Mouse (Mus musculus) erythroblast, embryonic 14.5 days (primary cell): ENCODE results near the gene Nacc2.

Experiments used
- GATA1 ChIP-seq: IDR thresholded peaks from 2 replicates; pipeline ENCODE4 v1.6.1; 2012; ENCODE audit warnings: low read length, inconsistent platforms, mixed read lengths
- TAL1 ChIP-seq: IDR thresholded peaks from 3 replicates; pipeline ENCODE4 v1.6.1; 2012; ENCODE audit warnings: low read length, inconsistent platforms, mixed read lengths

- TF ChIP-seq GATA1 (no peak), TAL1 (no peak)
These were observed 49.1 kb upstream of the Nacc2 start for GRCm38 (mm10) chr2:26172166-26172565.
